Mouse (Mus musculus) left cerebral cortex, adult 8-10 months (tissue): ENCODE data around the gene Nmnat2. TPM values are rescaled to one million over a fixed set of nuclear protein-coding genes. Genes with fewer than 3 reads are reported as not detected.

ENCODE experiments used
- DNase-seq, 2 experiments: peaks; one replicate each; pipeline ENCODE4 v3.0.0; 2022; ENCODE audit warnings: low spot score in 2 of 2
- total RNA-seq, 4 experiments: library from RNA; stranded (reverse); gene quantifications; 2 replicates each; pipeline ENCODE4 v1.2.4; 2022

The Nmnat2 gene
- total RNA-seq, 4 experiments from 2014 or later: 152 to 174 (median 163) TPM

DNA sequence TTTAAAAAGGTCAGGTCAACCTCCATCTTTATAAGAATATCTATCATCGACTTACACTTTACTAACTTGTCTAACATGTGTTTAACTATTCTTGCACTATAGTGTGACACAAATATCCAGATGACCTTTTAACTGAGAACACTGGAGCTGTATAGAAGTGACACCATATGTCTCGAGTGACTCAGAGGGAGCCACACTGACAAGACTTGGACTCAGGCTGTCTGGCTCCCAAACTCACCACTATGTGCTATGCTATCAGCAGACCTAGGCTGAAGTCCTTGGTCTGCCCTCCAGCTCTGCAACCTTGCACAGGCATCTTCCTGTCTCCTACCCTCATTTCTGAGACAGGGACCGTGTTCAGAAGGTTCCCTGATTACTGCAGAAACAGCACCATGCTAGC, 209.0 kb downstream of the Nmnat2 start:
- DNase-seq: no peak

DNA sequence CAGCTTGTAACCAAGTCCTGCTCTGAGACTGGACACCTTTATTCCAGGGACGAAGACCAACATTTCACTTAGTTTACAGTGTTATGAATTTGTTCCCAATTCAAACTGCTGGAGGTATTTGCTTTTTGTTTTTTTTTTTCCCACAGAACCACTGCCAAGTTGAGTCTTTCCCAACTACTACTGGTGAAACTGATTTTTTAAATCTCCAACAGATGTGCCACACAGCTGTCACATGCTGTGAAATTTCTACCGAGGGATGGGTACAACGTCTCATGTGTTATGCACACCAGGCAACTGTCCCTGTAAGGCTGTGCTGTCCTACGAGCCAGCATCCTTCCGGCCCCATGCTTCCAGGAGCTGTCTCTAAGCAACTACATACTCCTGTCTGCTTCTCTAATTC, 213.5 kb downstream of the Nmnat2 start:
- no peak for DNase-seq

Other genes starting within 250 kb of the Nmnat2 start
- gene Apobec4, start 204.4 kb upstream of the Nmnat2 start, total RNA-seq: not detected
- gene Rgl1, start 188.6 kb upstream of the Nmnat2 start, total RNA-seq: 100 to 1,000 TPM; 100 to 110 (median 103) TPM
- gene Arpc5, start 188.5 kb upstream of the Nmnat2 start, total RNA-seq: 10 to 100 TPM; 70.5 to 87.7 (median 83.5) TPM
- 10 to 100 TPM in 1 of 4 experiments, 1 to 10 TPM in 3; 3.7 to 10.2 (median 6.4) TPM for gene Ncf2, start 154.8 kb upstream of the Nmnat2 start, total RNA-seq
- gene Smg7, start 52.3 kb upstream of the Nmnat2 start, total RNA-seq: 10 to 100 TPM; 81.6 to 88.9 (median 83.4) TPM
- 10 to 100 TPM in 1 of 4 experiments, 1 to 10 TPM in 3; 8.3 to 10.1 (median 8.7) TPM for gene Lamc2, start 231.5 kb downstream of the Nmnat2 start, total RNA-seq